Mouse (Mus musculus) limb, embryonic 12.5 days (tissue): ENCODE results near the gene St6galnac5. TPM values are rescaled to one million over a fixed set of nuclear protein-coding genes. Genes with fewer than 3 reads are reported as not detected.

Source experiments
- ATAC-seq: fragments of 200-750 bp; cut with Nextera tagmentation; 2 replicates; pipeline ENCODE4 v1.8.0; 2017; ENCODE audit warnings: low read depth, moderate TSS enrichment; ENCODE audit not compliant: insufficient number of reproducible peaks, insufficient read depth, low FRiP score, low TSS enrichment
- H3K27ac ChIP-seq: fragments of 300-500 bp; sonication (generic); 2 replicates; pipeline ENCODE4 v1.5.1; 2016; ENCODE audit warnings: mild to moderate bottlenecking, moderate library complexity
- H3K27me3 ChIP-seq: fragments of 300-500 bp; sonication (generic); 2 replicates; pipeline ENCODE4 v1.6.1; 2016; ENCODE audit warnings: mild to moderate bottlenecking, moderate library complexity
- H3K36me3 ChIP-seq: fragments of 300-500 bp; sonication (generic); 2 replicates; pipeline ENCODE4 v1.6.1; 2016; ENCODE audit warnings: mild to moderate bottlenecking, moderate library complexity
- H3K4me1 ChIP-seq: fragments of 300-500 bp; sonication (generic); replicated peaks from 2 replicates; pipeline ENCODE4 v1.6.1; 2016
- H3K4me2 ChIP-seq: fragments of 300-500 bp; sonication (generic); 2 replicates; pipeline ENCODE4 v1.6.1; 2016; ENCODE audit warnings: mild to moderate bottlenecking, moderate library complexity
- H3K4me3 ChIP-seq: fragments of 300-500 bp; sonication (generic); replicated peaks from 2 replicates; pipeline ENCODE4 v1.5.1; 2016; ENCODE audit warnings: mild to moderate bottlenecking
- H3K9ac ChIP-seq: fragments of 300-500 bp; sonication (generic); replicated peaks from 2 replicates; pipeline ENCODE4 v1.6.1; 2016; ENCODE audit warnings: mild to moderate bottlenecking, moderate library complexity
- H3K9me3 ChIP-seq: fragments of 300-500 bp; sonication (generic); 2 replicates; pipeline ENCODE4 v1.6.1; 2016; ENCODE audit warnings: mild to moderate bottlenecking, moderate library complexity
- WGBS: fragments of 180-500 bp; shearing (Covaris S2); methylation state at CpG from one replicate; pipeline ENCODE4 v1.1.7; 2016; 5-methylcytosine and 5-hydroxymethylcytosine counted together
- polyA plus RNA-seq: library from polyadenylated mRNA; unstranded; fragments of >200 nt; fragmentation: Nextera tagmentation; extraction: Ambion mirVana; gene quantifications from 2 replicates; pipeline ENCODE4 v1.2.1, GENCODE M21; 2016

The St6galnac5 gene
- polyA plus RNA-seq, 1 experiment from 2014 or later: 2.2 TPM

DNA sequence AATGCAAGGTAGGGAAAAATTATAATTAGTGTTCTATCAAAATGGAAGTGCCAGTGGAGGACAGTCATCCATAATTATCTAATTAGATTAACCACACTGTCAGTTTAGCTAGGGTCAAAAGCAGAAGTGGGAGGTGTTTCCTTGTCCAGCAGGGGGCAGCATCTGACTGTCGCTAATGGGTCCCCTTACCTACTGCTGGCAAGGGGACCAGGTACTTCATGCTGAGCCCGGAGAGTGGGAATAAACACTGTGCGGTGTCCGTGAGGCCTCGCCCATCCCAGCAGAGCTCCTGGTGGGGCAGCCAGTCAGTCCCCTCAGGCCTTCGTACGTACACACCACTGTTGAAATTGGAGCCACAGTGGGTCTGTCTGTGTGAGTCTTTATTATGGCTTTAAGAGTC, 198.3 kb downstream of the St6galnac5 start:
- Histone ChIP-seq H3K4me1 (0 out of 2 replicates have a peak, but pooled peaks cover 3% of the 10 kb centered on the region), H3K36me3 (peaks cover 11% of the 10 kb centered on the region), H3K4me2 (no peak overlapping the region), H3K9ac (no peak overlapping the region), H3K27me3 (no peaks in the 10 kb centered on the region), H3K4me3 (no peak overlapping the region), H3K27ac (no peak overlapping the region), H3K9me3 (no peaks in the 10 kb centered on the region)
- WGBS: 8% methylated on average over 7 of the region's 7 CpGs
- ATAC-seq: peak; percentile 82; the same call in 1 of the 2 replicates

DNA sequence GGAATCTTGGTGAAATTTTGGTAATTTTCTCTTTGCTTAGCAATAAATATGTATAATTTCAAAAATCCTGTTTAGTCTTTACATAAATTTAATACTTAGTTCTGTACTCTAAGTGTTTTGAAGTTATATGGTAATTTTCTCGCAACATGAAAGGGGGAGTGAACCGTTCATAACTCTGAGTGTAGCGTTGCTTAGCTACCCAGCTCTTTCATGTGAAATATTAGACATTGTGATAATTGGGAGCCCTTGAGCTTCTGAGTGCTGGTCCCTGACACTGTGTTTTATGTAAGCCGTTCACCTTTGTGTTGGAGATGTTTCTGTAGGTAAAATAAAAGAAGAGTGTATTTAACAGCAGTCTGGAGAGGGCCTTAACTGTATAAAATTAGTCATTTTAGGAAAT, 202.2 kb downstream of the St6galnac5 start:
- Histone ChIP-seq H3K9me3 (no peaks in the 10 kb centered on the region), H3K9ac (no peak overlapping the region), H3K4me2 (no peak overlapping the region), H3K4me1 (0 out of 2 replicates have a peak, but pooled peaks cover 3% of the 10 kb centered on the region), H3K36me3 (no peaks in the 10 kb centered on the region), H3K27ac (no peak overlapping the region), H3K27me3 (no peaks in the 10 kb centered on the region), H3K4me3 (no peak overlapping the region)
- WGBS: 79% methylated on average over 4 of the region's 4 CpGs
- ATAC-seq: no peak

DNA sequence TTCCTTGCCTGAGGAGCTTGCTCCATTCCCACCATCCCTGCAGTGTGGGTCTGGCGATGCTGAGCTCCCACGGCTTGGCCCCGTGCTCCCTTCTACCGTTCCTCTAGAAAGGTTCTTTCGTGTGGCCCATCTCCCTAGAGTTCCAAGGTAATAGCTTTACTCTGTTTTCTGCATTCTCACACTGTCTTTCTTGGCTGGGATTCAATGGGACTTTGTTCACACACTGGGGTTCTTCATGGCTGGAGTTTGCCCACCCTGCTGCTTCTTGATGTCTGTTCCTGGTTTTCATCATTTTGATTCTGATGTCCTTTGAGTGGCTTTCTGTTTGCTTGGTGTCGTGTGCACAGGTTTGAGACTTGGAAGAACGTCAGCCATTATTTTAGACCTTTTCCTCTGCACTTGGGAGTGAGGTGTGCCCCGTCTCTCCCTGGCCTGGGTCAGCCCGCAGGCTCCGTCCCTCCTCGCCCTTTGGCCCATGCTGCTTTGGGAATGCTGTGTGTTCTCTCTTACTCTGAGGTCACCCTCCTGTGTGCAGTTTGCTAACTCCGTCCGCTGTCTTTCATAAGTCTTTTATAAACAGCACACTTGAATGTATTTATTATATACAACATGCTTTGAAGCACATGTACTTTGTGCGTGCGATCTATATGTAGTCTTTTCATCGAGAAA, 205.0 kb downstream of the St6galnac5 start:
- 79% methylated on average over 16 of the region's 16 CpGs for WGBS
- H3K4me1 ChIP-seq: no peaks in the 10 kb centered on the region

DNA sequence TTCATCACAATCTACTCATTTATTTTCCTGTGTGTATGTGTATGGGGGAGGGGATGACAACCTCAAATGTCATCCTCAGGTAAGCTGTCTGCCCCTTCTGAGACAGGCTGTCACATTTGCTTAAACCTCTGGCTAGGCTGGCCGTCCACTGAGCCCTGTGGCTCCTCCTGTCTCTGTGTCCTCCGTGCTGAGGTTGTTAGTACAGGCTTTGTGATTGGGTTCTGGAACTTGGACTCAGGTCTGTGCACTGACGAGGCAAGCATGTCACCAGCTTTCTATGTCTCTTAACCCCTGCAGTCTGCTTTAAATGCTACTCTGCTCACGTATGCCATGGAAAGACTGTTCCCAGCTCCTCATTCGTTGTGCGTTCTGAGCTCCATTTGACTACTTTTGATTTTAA, 205.7 kb downstream of the St6galnac5 start:
- ATAC-seq: no peak

More for the DNA sequence above, 205.0 kb downstream of the St6galnac5 start:
- Histone ChIP-seq H3K4me3 (no peak overlapping the region), H3K27ac (no peak overlapping the region), H3K4me2 (no peak overlapping the region), H3K9ac (no peak overlapping the region), H3K27me3 (no peaks in the 10 kb centered on the region), H3K9me3 (no peaks in the 10 kb centered on the region), H3K36me3 (no peaks in the 10 kb centered on the region)
- ATAC-seq: no peak

DNA sequence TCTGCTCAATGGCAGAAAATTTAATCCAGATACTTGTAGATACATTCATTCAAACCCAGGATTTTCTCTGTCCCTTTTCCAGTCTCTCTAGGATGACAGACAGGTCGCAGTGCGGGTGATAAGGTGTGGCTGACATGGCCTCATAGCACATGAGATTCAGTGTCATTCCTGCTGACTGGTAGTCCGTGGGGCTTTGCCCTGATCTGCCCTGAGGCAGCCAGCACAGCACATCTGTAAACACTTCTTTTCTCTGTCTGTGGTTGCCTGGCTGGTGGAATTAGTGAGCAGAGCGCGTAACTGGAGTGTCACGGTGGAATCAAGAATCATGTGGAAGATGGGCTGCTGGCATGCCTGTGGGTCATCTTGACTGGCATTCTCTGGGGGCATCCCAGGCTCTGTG, 212.0 kb downstream of the St6galnac5 start:
- Histone ChIP-seq H3K36me3 (peaks cover 32% of the 10 kb centered on the region), H3K9me3 (no peaks in the 10 kb centered on the region), H3K9ac (no peak overlapping the region), H3K4me2 (no peak overlapping the region), H3K4me3 (no peak overlapping the region), H3K4me1 (peaks cover 1% of the 10 kb centered on the region; the same call in 1 of the 2 replicates), H3K27ac (no peak overlapping the region), H3K27me3 (no peaks in the 10 kb centered on the region)
- ATAC-seq: no peak
- 83% methylated on average over 6 of the region's 6 CpGs for WGBS

More for the DNA sequence above, 205.7 kb downstream of the St6galnac5 start:
- H3K9ac ChIP-seq: no peak overlapping the region
- no peak overlapping the region for H3K4me3 ChIP-seq
- no peaks in the 10 kb centered on the region for H3K36me3 ChIP-seq
- 80% methylated on average over 6 of the region's 6 CpGs for WGBS
- no peak overlapping the region for H3K27ac ChIP-seq
- H3K27me3 ChIP-seq: no peaks in the 10 kb centered on the region
- H3K9me3 ChIP-seq: no peaks in the 10 kb centered on the region
- no peaks in the 10 kb centered on the region for H3K4me1 ChIP-seq
- no peak overlapping the region for H3K4me2 ChIP-seq

DNA sequence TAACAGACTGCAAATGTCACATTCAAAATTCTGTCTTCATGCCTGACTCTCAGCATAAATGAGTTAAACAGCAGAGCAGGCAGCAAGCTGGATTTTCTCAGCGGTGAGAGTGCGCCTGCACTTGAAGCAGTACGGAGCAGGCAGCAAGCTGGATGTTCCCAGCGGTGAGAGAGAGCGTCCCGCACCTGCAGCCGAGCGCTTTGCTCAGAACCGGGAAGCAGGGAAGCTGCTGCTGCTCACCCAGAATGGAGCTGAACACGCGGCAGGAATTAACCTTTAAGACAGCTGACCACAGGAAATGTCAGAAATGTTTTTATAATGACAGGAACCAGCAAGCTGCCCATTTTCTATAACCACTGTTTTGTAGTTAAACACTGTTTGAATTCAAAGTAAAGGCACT, 214.6 kb downstream of the St6galnac5 start:
- Histone ChIP-seq H3K27me3 (no peaks in the 10 kb centered on the region), H3K4me3 (no peak overlapping the region), H3K9me3 (no peaks in the 10 kb centered on the region), H3K27ac (no peak overlapping the region), H3K9ac (no peak overlapping the region), H3K36me3 (peaks cover 32% of the 10 kb centered on the region), H3K4me1 (peaks cover 19% of the 10 kb centered on the region), H3K4me2 (no peak overlapping the region)
- 78% methylated on average over 11 of the region's 11 CpGs for WGBS
- ATAC-seq: no peak
